8 mouse cellular contexts compared by ENCODE assay signal in genomic region chr5:65761921-65762320, GRCm38 (mm10). TPM values are rescaled to one million over a fixed set of nuclear protein-coding genes. Genes with fewer than 3 reads are reported as not detected.
DNase-seq lines count a peak whose midpoint lies in the region; ATAC-seq and TF ChIP-seq lines count a peak whose summit lies in the region.

No protein-coding gene starts in this region.

- H3K27me3 ChIP-seq in erythroblast, embryonic 14.5 days (ENCODE audit: control insufficient read depth), result no peaks in the 10 kb centered on the region
- H3K27me3 ChIP-seq in neural tube, embryonic 11.5 days (ENCODE audit: control insufficient read depth, insufficient read depth, low read length), result no peaks in the 10 kb centered on the region
- no peaks in the 10 kb centered on the region for H3K27me3 ChIP-seq in limb, embryonic 10.5 days (ENCODE audit: low read depth, poor library complexity, severe bottlenecking)
- no peaks in the 10 kb centered on the region for H3K27me3 ChIP-seq in intestine, postnatal 0 days (replicated peaks; ENCODE audit: control insufficient read depth, insufficient read depth, low read length)

- peaks cover 36% of the 10 kb centered on the region for H3K4me1 ChIP-seq in erythroblast, embryonic 14.5 days (ENCODE audit: control insufficient read depth)
- peaks cover 7% of the 10 kb centered on the region for H3K4me1 ChIP-seq in neural tube, embryonic 11.5 days (ENCODE audit: control insufficient read depth, insufficient read depth, low read length)
- peaks cover 4% of the 10 kb centered on the region for H3K4me1 ChIP-seq in limb, embryonic 10.5 days
- no peaks in the 10 kb centered on the region for H3K4me1 ChIP-seq in intestine, postnatal 0 days (replicated peaks; ENCODE audit: control insufficient read depth, insufficient read depth, low read length)

- no peak for ATAC-seq in erythroblast, adult 5-6 weeks (replicated peaks; ENCODE audit: low FRiP score, poor library complexity, severe bottlenecking)
- ATAC-seq in neural tube, embryonic 11.5 days (ENCODE audit: insufficient read depth, low FRiP score, low TSS enrichment), result peak; percentile 29; the same call in 1 of the 2 replicates
- ATAC-seq in intestine, postnatal 0 days, result no peak

- no peak overlapping the region for H3K4me2 ChIP-seq in neural tube, embryonic 11.5 days (ENCODE audit: low read depth)
- no peak overlapping the region for H3K4me2 ChIP-seq in intestine, postnatal 0 days (replicated peaks; ENCODE audit: low read depth)

- no peak overlapping the region for H3K9ac ChIP-seq in neural tube, embryonic 11.5 days (ENCODE audit: low read length)
- no peak overlapping the region for H3K9ac ChIP-seq in intestine, postnatal 0 days (ENCODE audit: low read depth, low read length)

- TF ChIP-seq CTCF in intestine, postnatal 0 days (IDR thresholded peaks at IDR 0.05; ENCODE audit: low read depth), result no peak

- DNase-seq in neural tube, embryonic 11.5 days (ENCODE audit: low spot score), result peak; percentile 29
- no peak for DNase-seq in neural tube, embryonic 10.5 days (ENCODE audit: extremely low spot score, low spot score)
- no peak for DNase-seq in limb, embryonic 10.5 days (ENCODE audit: low spot score)
- DNase-seq in layer of hippocampus, adult 8-10 months (ENCODE audit: low spot score in 2 of 2), result no peak
- no peak for DNase-seq in cerebellum, adult 9-11 months

- peaks cover 4% of the 10 kb centered on the region; the same call in 1 of the 2 replicates for H3K36me3 ChIP-seq in erythroblast, embryonic 14.5 days (ENCODE audit: control insufficient read depth)
- H3K36me3 ChIP-seq in neural tube, embryonic 11.5 days (ENCODE audit: control insufficient read depth, insufficient read depth, low read length), result no peaks in the 10 kb centered on the region
- H3K36me3 ChIP-seq in limb, embryonic 10.5 days, result peaks cover 15% of the 10 kb centered on the region; the same call in 1 of the 2 replicates
- no peaks in the 10 kb centered on the region for H3K36me3 ChIP-seq in intestine, postnatal 0 days (ENCODE audit: control insufficient read depth, insufficient read depth)

- H3K4me3 ChIP-seq in erythroblast, embryonic 14.5 days (replicated peaks), result peak overlapping the region; percentile 5
- peak overlapping the region; percentile 2; the same call in 1 of the 2 replicates for H3K4me3 ChIP-seq in neural tube, embryonic 11.5 days (ENCODE audit: low read depth, low read length)
- peak overlapping the region; percentile 95; the same call in 1 of the 2 replicates for H3K4me3 ChIP-seq in limb, embryonic 10.5 days
- H3K4me3 ChIP-seq in intestine, postnatal 0 days (ENCODE audit: low read depth, low read length), result no peak overlapping the region

- no peaks in the 10 kb centered on the region for H3K9me3 ChIP-seq in erythroblast, embryonic 14.5 days (ENCODE audit: control insufficient read depth, low read length)
- no peaks in the 10 kb centered on the region for H3K9me3 ChIP-seq in neural tube, embryonic 11.5 days (ENCODE audit: control insufficient read depth, low read length)
- H3K9me3 ChIP-seq in limb, embryonic 10.5 days (replicated peaks), result no peaks in the 10 kb centered on the region
- H3K9me3 ChIP-seq in intestine, postnatal 0 days (ENCODE audit: control insufficient read depth), result no peaks in the 10 kb centered on the region

- H3K27ac ChIP-seq in neural tube, embryonic 11.5 days (ENCODE audit: low read depth, low read length), result 0 out of 2 replicates have a peak overlapping the region, but pooled peaks have one; percentile 27
- H3K27ac ChIP-seq in limb, embryonic 10.5 days, result peak overlapping the region; percentile 100
- no peak overlapping the region for H3K27ac ChIP-seq in intestine, postnatal 0 days (ENCODE audit: low read depth, low read length)

RNA-seq across cellular contexts. Expression of gene N4bp2, which starts 1.4 kb away (rescaled TPM):
- polyA plus RNA-seq in erythroblast, embryonic 14.5 days (2012), result 0.20 and 0.42 TPM in 2 replicates
- total RNA-seq in erythroblast, adult 5-6 weeks (2015; ENCODE audit: low replicate concordance), result 6.0 and 23.2 TPM in 2 replicates
- 14.5 and 18.7 TPM in 2 replicates for total RNA-seq in erythroblast, adult 5-6 weeks (2017; ENCODE audit: low replicate concordance)
- 34.9 and 38.1 TPM in 2 replicates for polyA plus RNA-seq in neural tube, embryonic 11.5 days (2014; fragmentation: Nextera tagmentation; extraction: Ambion mirVana)
- polyA plus RNA-seq in limb, embryonic 10.5 days (2016; fragmentation: Nextera tagmentation; extraction: Ambion mirVana), result 33.3 and 39.8 TPM in 2 replicates
- 10 to 100 TPM in 2 of 4 experiments, 1 to 10 TPM in 2; 9.2 to 12.1 (median 10.0) TPM for total RNA-seq in layer of hippocampus, adult 8-10 months (2022)
- polyA plus RNA-seq in intestine, postnatal 0 days (2015; fragmentation: Nextera tagmentation; extraction: Ambion mirVana), result 12.1 and 13.3 TPM in 2 replicates
